Comparison of ENCODE assay signal across 8 mouse cellular contexts in the genomic region with DNA sequence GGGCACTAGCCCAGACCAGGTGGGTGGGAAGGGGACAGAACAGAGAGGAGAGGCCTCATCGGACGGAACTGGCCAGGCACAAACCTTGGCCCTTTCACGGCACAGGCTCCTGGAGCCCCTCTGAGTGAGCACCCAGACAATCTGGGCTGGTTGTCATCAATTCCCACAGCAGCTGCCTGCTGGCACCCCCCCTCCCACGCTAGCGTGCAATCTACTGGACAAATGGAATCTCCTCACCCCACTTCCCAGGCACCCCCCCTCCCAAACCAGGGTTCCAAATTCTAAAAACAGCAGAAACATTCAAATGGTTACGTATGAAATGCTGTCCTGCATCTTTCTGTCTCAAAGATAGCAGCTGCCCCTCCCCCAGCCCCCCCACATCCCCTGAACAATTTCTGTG. TPM values are rescaled to one million over a fixed set of nuclear protein-coding genes. Genes with fewer than 3 reads are reported as not detected.
A peak's percentile ranks its signal among the peaks of the same experiment; 100 is the strongest.
DNase-seq lines count a peak whose midpoint lies in the region; ATAC-seq and TF ChIP-seq lines count a peak whose summit lies in the region.
"Not testable (repeated sequence)": the region's sequence is repeated elsewhere in the genome, so short reads cannot be mapped to it uniquely, and the experiment has no call there.

No protein-coding gene starts in this region.

- intact Hi-C loops in left cerebral cortex, adult 2 months (cut with DNase I), result not testable (repeated sequence)

- H3K4me2 ChIP-seq in heart, embryonic 15.5 days; heart, postnatal 0 days (ENCODE audit: low read depth, low read length): not testable (repeated sequence)

- ATAC-seq in frontal cortex, adult (ENCODE audit: low TSS enrichment), result 0 out of 2 replicates have a peak, but pooled peaks have one; percentile 11
- not testable (repeated sequence) for ATAC-seq in heart, embryonic 15.5 days (replicated peaks; ENCODE audit: insufficient number of reproducible peaks, insufficient read depth, low FRiP score, low read depth); heart, postnatal 0 days (ENCODE audit: insufficient read depth, low read depth)

- H3K36me3 ChIP-seq in heart, embryonic 15.5 days, result peaks cover 88% of the 10 kb centered on the region
- peaks cover 93% of the 10 kb centered on the region for H3K36me3 ChIP-seq in heart, postnatal 0 days (replicated peaks; ENCODE audit: control insufficient read depth, insufficient read depth, low read length)

- H3K4me1 ChIP-seq in embryonic fibroblast, embryonic 13.5 days (ENCODE audit: control insufficient read depth, insufficient read depth, low read length); heart, embryonic 15.5 days (replicated peaks); heart, postnatal 0 days (ENCODE audit: control insufficient read depth, insufficient read depth): not testable (repeated sequence)

- TF ChIP-seq POLR2A in embryonic fibroblast, embryonic 13.5 days (IDR thresholded peaks at IDR 0.05; ENCODE audit: low read depth, low read length), result not testable (repeated sequence)

- not testable (repeated sequence) for H3K4me3 ChIP-seq in embryonic fibroblast, embryonic 13.5 days (ENCODE audit: insufficient read depth, low read length); heart, embryonic 15.5 days; heart, postnatal 0 days (ENCODE audit: low read depth, low read length); layer of hippocampus, adult 2 months; left cerebral cortex, adult 2 months

- DNase-seq in heart, postnatal 0 days (ENCODE audit: low spot score); layer of hippocampus, adult 2 months (ENCODE audit: low spot score in 2 of 2): not testable (repeated sequence)
- DNase-seq in left cerebral cortex, adult 18-20 months (ENCODE audit: low spot score in 2 of 2), result peak; percentile 44 to 52
- peak in 1 of 2 experiments; percentile 35 for DNase-seq in left cerebral cortex, adult 2 months (ENCODE audit: extremely low spot score in 1 of 2, low spot score in 2 of 2)
- DNase-seq in right cerebral cortex, adult 18-20 months, result peak; percentile 51

- not testable (repeated sequence) for TF ChIP-seq EP300 in heart, postnatal 0 days (IDR thresholded peaks at IDR 0.05; ENCODE audit: low read depth)

- 67% methylated on average over 5 of the region's 6 CpGs for WGBS in heart, embryonic 15.5 days
- WGBS in heart, postnatal 0 days, result 61% methylated on average over 6 of the region's 6 CpGs

- not testable (repeated sequence) for TF ChIP-seq CTCF in embryonic fibroblast, embryonic 13.5 days (IDR thresholded peaks at IDR 0.05; ENCODE audit: borderline replicate concordance, insufficient read depth, low read length); heart, postnatal 0 days (IDR thresholded peaks at IDR 0.05; ENCODE audit: low read depth); layer of hippocampus, adult 2 months (conservative IDR thresholded peaks at IDR 0.05); left cerebral cortex, adult 2 months (IDR thresholded peaks at IDR 0.05)

- not testable (repeated sequence) for H3K9me3 ChIP-seq in heart, embryonic 15.5 days (replicated peaks); heart, postnatal 0 days (replicated peaks; ENCODE audit: control insufficient read depth, low read length)

- not testable (repeated sequence) for H3K9ac ChIP-seq in heart, embryonic 15.5 days; heart, postnatal 0 days (replicated peaks; ENCODE audit: low read depth, low read length)

- peak overlapping the region; percentile 23; the same call in 1 of the 2 replicates for H3K27ac ChIP-seq in embryonic fibroblast, embryonic 13.5 days (ENCODE audit: insufficient read depth, low read length)
- H3K27ac ChIP-seq in heart, embryonic 15.5 days, result 0 out of 2 replicates have a peak overlapping the region, but pooled peaks have one; percentile 49
- peak overlapping the region; percentile 48; the same call in 1 of the 2 replicates for H3K27ac ChIP-seq in heart, postnatal 0 days (ENCODE audit: low read depth)
- peak overlapping the region; percentile 91 for H3K27ac ChIP-seq in layer of hippocampus, adult 2 months
- H3K27ac ChIP-seq in left cerebral cortex, adult 2 months, result peak overlapping the region; percentile 89

- H3K27me3 ChIP-seq in heart, embryonic 15.5 days; heart, postnatal 0 days (ENCODE audit: control insufficient read depth, insufficient read depth, low read length): not testable (repeated sequence)

RNA-seq across cellular contexts. Expression of gene Pdap1, which starts 10.3 kb away (rescaled TPM):
- polyA plus RNA-seq in embryonic fibroblast, embryonic 13.5 days (2011; ENCODE audit: insufficient read length, low read depth, missing spikeins), result 144 and 168 TPM in 2 replicates
- 52.1 and 65.4 TPM in 2 replicates for polyA plus RNA-seq in heart, embryonic 15.5 days (2015; fragmentation: Nextera tagmentation; extraction: Ambion mirVana)
- 8.6 and 15.9 TPM in 2 replicates for total RNA-seq in heart, postnatal 0 days (2014; rRNA removed; ENCODE audit: low replicate concordance)
- 58.0 and 58.1 TPM in 2 replicates for polyA plus RNA-seq in heart, postnatal 0 days (2015; fragmentation: Nextera tagmentation; extraction: Ambion mirVana)
- 10 to 100 TPM; 95.2 to 97.8 TPM for total RNA-seq in layer of hippocampus, adult 2 months (2021)
- total RNA-seq in left cerebral cortex, adult 18-20 months (2021), result 10 to 100 TPM; 91.3 to 96.3 TPM
- 10 to 100 TPM; 92.5 to 96.0 TPM for total RNA-seq in left cerebral cortex, adult 2 months (2021)

RNA-seq across cellular contexts. Expression of gene Bud31, which starts 10.4 kb away (rescaled TPM):
- 174 and 194 TPM in 2 replicates for polyA plus RNA-seq in embryonic fibroblast, embryonic 13.5 days (2011; ENCODE audit: insufficient read length, low read depth, missing spikeins)
- 113 and 116 TPM in 2 replicates for polyA plus RNA-seq in heart, embryonic 15.5 days (2015; fragmentation: Nextera tagmentation; extraction: Ambion mirVana)
- 61.2 and 91.1 TPM in 2 replicates for total RNA-seq in heart, postnatal 0 days (2014; rRNA removed; ENCODE audit: low replicate concordance)
- 119 and 121 TPM in 2 replicates for polyA plus RNA-seq in heart, postnatal 0 days (2015; fragmentation: Nextera tagmentation; extraction: Ambion mirVana)
- total RNA-seq in layer of hippocampus, adult 2 months (2021), result 10 to 100 TPM; 67.4 to 73.4 TPM
- total RNA-seq in left cerebral cortex, adult 18-20 months (2021), result 10 to 100 TPM; 75.7 to 78.8 TPM
- total RNA-seq in left cerebral cortex, adult 2 months (2021), result 10 to 100 TPM; 69.4 to 69.6 TPM

RNA-seq across cellular contexts. Expression of gene Arpc1b, which starts 15.8 kb away (rescaled TPM):
- 328 and 384 TPM in 2 replicates for polyA plus RNA-seq in embryonic fibroblast, embryonic 13.5 days (2011; ENCODE audit: insufficient read length, low read depth, missing spikeins)
- polyA plus RNA-seq in heart, embryonic 15.5 days (2015; fragmentation: Nextera tagmentation; extraction: Ambion mirVana), result 214 and 308 TPM in 2 replicates
- total RNA-seq in heart, postnatal 0 days (2014; rRNA removed; ENCODE audit: low replicate concordance), result 105 and 267 TPM in 2 replicates
- 179 and 181 TPM in 2 replicates for polyA plus RNA-seq in heart, postnatal 0 days (2015; fragmentation: Nextera tagmentation; extraction: Ambion mirVana)
- total RNA-seq in layer of hippocampus, adult 2 months (2021), result 10 to 100 TPM; 17.7 to 19.4 TPM
- total RNA-seq in left cerebral cortex, adult 18-20 months (2021), result 10 to 100 TPM; 14.5 to 19.8 TPM
- total RNA-seq in left cerebral cortex, adult 2 months (2021), result 10 to 100 TPM; 19.0 to 23.5 TPM

RNA-seq across cellular contexts. Expression of gene Ptcd1, which starts 37.1 kb away (rescaled TPM):
- 7.6 and 10.0 TPM in 2 replicates for polyA plus RNA-seq in embryonic fibroblast, embryonic 13.5 days (2011; ENCODE audit: insufficient read length, low read depth, missing spikeins)
- 11.9 and 15.8 TPM in 2 replicates for polyA plus RNA-seq in heart, embryonic 15.5 days (2015; fragmentation: Nextera tagmentation; extraction: Ambion mirVana)
- total RNA-seq in heart, postnatal 0 days (2014; rRNA removed; ENCODE audit: low replicate concordance), result 13.5 and 28.1 TPM in 2 replicates
- polyA plus RNA-seq in heart, postnatal 0 days (2015; fragmentation: Nextera tagmentation; extraction: Ambion mirVana), result 15.5 and 15.7 TPM in 2 replicates
- 10 to 100 TPM; 21.8 to 24.9 TPM for total RNA-seq in layer of hippocampus, adult 2 months (2021)
- 10 to 100 TPM; 21.5 to 22.4 TPM for total RNA-seq in left cerebral cortex, adult 18-20 months (2021)
- total RNA-seq in left cerebral cortex, adult 2 months (2021), result 10 to 100 TPM; 19.4 to 21.9 TPM

RNA-seq across cellular contexts. Expression of gene Cpsf4, which starts 37.2 kb away (rescaled TPM):
- polyA plus RNA-seq in embryonic fibroblast, embryonic 13.5 days (2011; ENCODE audit: insufficient read length, low read depth, missing spikeins), result 15.1 and 20.1 TPM in 2 replicates
- polyA plus RNA-seq in heart, embryonic 15.5 days (2015; fragmentation: Nextera tagmentation; extraction: Ambion mirVana), result 20.9 and 28.2 TPM in 2 replicates
- total RNA-seq in heart, postnatal 0 days (2014; rRNA removed; ENCODE audit: low replicate concordance), result 20.0 and 21.5 TPM in 2 replicates
- 14.5 and 14.9 TPM in 2 replicates for polyA plus RNA-seq in heart, postnatal 0 days (2015; fragmentation: Nextera tagmentation; extraction: Ambion mirVana)
- total RNA-seq in layer of hippocampus, adult 2 months (2021), result 10 to 100 TPM; 24.8 to 24.9 TPM
- total RNA-seq in left cerebral cortex, adult 18-20 months (2021), result 10 to 100 TPM; 19.9 to 25.1 TPM
- 10 to 100 TPM; 25.6 to 26.0 TPM for total RNA-seq in left cerebral cortex, adult 2 months (2021)

Comparison
In these comparisons a context has a peak if more than half of its experiments do, and no peak if none do; other contexts are left out.
1. H3K27ac ChIP-seq: peak in every context shown above with its lines; median percentile 91 in layer of hippocampus, adult 2 months; 89 in left cerebral cortex, adult 2 months; 49 in heart, embryonic 15.5 days; 48 in heart, postnatal 0 days; 23 in embryonic fibroblast, embryonic 13.5 days.